Mouse (Mus musculus) intestine, postnatal 0 days (tissue): Measurements from ENCODE around the gene Scly. TPM values are rescaled to one million over a fixed set of nuclear protein-coding genes. Genes with fewer than 3 reads are reported as not detected.

ENCODE experiments used
- ATAC-seq: fragments of 200-750 bp; cut with Nextera tagmentation; 2 replicates; pipeline ENCODE4 v1.8.0; 2017; ENCODE audit warnings: mild to moderate bottlenecking, moderate TSS enrichment, moderate library complexity
- H3K27ac ChIP-seq: fragments of 300-500 bp; sonication (generic); 2 replicates; pipeline ENCODE4 v1.5.1; 2014; ENCODE audit warnings: mild to moderate bottlenecking, low read depth, low read length, moderate library complexity
- H3K27me3 ChIP-seq: fragments of 300-500 bp; sonication (generic); replicated peaks from 2 replicates; pipeline ENCODE4 v1.6.1; 2014; ENCODE audit warnings: low read length, mixed read lengths; ENCODE audit not compliant: control insufficient read depth, insufficient read depth
- H3K36me3 ChIP-seq: fragments of 300-500 bp; sonication (generic); 2 replicates; pipeline ENCODE4 v1.6.1; 2014; ENCODE audit warnings: mild to moderate bottlenecking, moderate library complexity; ENCODE audit not compliant: control insufficient read depth, insufficient read depth
- H3K4me1 ChIP-seq: fragments of 300-500 bp; sonication (generic); replicated peaks from 2 replicates; pipeline ENCODE4 v1.6.1; 2014; ENCODE audit warnings: antibody characterized with exemption, low read length, mixed read lengths; ENCODE audit not compliant: control insufficient read depth, insufficient read depth
- H3K4me2 ChIP-seq: fragments of 300-500 bp; sonication (generic); replicated peaks from 2 replicates; pipeline ENCODE4 v1.6.1; 2014; ENCODE audit warnings: low read depth, mild to moderate bottlenecking, moderate library complexity
- H3K4me3 ChIP-seq: fragments of 300-500 bp; sonication (generic); 2 replicates; pipeline ENCODE4 v1.5.1; 2014; ENCODE audit warnings: low read depth, low read length
- H3K9ac ChIP-seq: fragments of 300-500 bp; sonication (generic); 2 replicates; pipeline ENCODE4 v1.6.1; 2014; ENCODE audit warnings: mild to moderate bottlenecking, low read depth, low read length
- H3K9me3 ChIP-seq: fragments of 300-500 bp; sonication (generic); 2 replicates; pipeline ENCODE4 v1.6.1; 2016; ENCODE audit warnings: mixed run types; ENCODE audit not compliant: control insufficient read depth
- CTCF ChIP-seq: sonication (generic); IDR thresholded peaks from 2 replicates; pipeline ENCODE4 v1.5.1; 2016; ENCODE audit warnings: low read depth, mild to moderate bottlenecking, control low read depth, antibody characterized with exemption, moderate library complexity
- WGBS: fragments of 180-500 bp; shearing (Covaris S2); extraction: QIAGEN DNeasy Blood & Tissue Kit; methylation state at CpG from one replicate; pipeline ENCODE4 v1.1.7; 2014; 5-methylcytosine and 5-hydroxymethylcytosine counted together
- polyA plus RNA-seq: library from polyadenylated mRNA; unstranded; fragments of >200 nt; fragmentation: Nextera tagmentation; extraction: Ambion mirVana; gene quantifications from 2 replicates; pipeline ENCODE4 v1.2.1, GENCODE M21; 2015

Gene Scly
- polyA plus RNA-seq, 1 experiment from 2014 or later, result 20.2 TPM

DNA sequence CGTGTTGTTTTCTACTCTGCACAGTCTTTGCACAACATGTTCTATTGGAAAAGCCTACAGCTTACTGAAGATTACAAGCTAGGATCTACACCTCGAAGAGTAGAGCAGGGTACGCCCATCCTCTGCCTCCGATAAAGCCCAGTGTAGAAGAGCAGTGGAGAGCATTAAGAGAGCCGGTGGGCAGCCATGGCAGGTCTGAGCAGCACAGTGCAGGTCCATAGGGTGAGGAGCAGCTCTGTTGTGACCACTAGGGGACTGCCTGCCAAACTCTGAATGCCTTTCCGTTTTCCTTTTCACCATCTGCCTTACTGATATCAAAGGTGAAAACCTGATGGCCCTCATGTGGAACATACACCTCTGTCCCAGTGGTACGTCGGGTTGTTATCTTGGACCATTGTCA is 46.2 kb upstream of the Scly start:
- Histone ChIP-seq H3K9ac (no peak overlapping the region), H3K36me3 (no peaks in the 10 kb centered on the region), H3K9me3 (no peaks in the 10 kb centered on the region), H3K4me1 (peaks cover 14% of the 10 kb centered on the region), H3K27ac (no peak overlapping the region), H3K4me2 (peak overlapping the region; percentile 86), H3K27me3 (no peaks in the 10 kb centered on the region), H3K4me3 (no peak overlapping the region)
- peak; percentile 76 for TF ChIP-seq CTCF
- no peak for ATAC-seq
- WGBS, result 48% methylated on average over 8 of the region's 8 CpGs

DNA sequence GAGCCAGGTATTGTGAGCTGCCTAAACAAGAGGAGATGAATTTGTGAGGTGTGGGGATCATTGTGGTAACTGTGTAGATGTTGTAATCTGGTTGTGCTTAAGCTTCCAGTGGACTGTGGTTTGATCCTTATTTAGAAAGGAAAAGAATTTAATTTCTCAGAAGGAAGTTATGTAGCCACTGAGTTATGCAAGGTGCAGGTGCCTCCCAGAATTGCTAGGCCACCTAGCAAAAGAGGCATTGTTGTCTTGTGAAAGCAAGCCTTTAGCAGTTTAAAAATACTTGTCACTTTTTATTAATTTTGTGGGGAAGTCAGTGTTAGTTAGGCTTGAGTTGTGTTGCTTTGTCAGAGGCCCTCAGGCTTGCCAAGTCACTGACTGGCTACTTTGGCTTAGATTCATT is 40.2 kb upstream of the Scly start:
- Histone ChIP-seq H3K4me3 (no peak overlapping the region), H3K27me3 (no peaks in the 10 kb centered on the region), H3K9ac (no peak overlapping the region), H3K4me2 (no peak overlapping the region), H3K9me3 (no peaks in the 10 kb centered on the region), H3K4me1 (no peaks in the 10 kb centered on the region), H3K27ac (no peak overlapping the region), H3K36me3 (no peaks in the 10 kb centered on the region)
- ATAC-seq, result no peak
- no peak for TF ChIP-seq CTCF

DNA sequence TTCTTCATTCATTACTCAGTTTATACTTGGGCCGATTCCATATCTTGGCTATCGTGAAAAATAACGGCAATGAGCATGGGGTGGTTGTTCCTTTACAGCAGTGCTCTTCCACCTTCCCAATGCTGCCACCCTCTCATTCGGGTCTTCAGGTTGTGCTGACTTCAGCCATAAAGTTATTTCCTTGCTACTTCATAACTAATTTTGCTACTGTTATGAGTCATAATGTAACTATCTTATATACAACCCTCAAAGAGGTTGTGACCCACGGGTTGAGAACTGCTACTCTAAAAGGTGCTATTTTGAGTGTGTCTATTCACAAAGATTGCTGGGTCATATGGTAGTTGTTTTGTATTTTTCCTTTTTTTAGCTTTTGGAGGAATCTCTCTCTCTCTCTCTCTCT is 38.3 kb upstream of the Scly start:
- Histone ChIP-seq H3K9me3 (no peaks in the 10 kb centered on the region), H3K9ac (no peak overlapping the region), H3K4me2 (no peak overlapping the region), H3K27me3 (no peaks in the 10 kb centered on the region), H3K27ac (no peak overlapping the region), H3K4me3 (no peak overlapping the region), H3K36me3 (no peaks in the 10 kb centered on the region), H3K4me1 (no peaks in the 10 kb centered on the region)
- no peak for TF ChIP-seq CTCF
- no peak for ATAC-seq
- 67% methylated on average over 5 of the region's 5 CpGs for WGBS

DNA sequence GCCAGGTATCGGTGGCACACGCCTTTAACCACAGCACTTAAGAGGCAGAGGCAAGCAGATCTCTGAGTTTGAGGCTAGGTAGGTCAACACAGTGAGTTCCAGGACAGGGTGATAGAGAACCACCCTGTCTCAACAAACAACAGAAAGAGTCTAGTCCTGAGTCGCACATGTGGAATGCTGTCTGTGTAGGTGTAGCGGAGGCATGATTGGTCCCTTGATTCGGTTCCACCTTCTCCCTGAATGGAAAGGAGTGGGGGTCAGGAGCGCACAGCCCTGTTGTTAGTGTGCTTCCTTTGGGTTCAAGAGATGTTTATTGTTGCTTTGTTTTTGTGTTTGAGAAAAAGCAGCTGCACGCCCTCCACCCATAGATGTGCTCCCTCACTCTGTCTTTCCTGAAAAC is 35.6 kb upstream of the Scly start:
- no peaks in the 10 kb centered on the region for H3K9me3 ChIP-seq
- WGBS, result 83% methylated on average over 7 of the region's 7 CpGs
- no peak for ATAC-seq

DNA sequence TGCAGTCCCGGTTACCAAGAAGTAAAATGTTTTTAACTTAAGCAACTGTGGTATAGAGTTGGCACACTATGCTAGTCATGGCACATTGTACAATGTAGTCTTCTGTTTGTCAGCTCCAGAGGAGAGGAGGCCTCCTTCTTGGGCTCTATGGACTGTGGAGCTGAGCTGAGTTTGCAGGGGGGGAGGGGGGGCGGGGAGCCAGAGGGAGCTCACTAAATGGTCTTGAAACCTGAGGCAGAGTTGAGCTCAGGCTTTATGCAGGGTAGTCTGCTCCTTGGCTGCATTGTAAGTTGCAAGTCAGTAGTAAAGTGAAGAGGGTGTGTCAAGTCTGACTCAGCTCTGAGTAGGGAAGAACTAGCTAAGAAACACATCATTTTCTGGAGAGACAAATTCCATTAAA is 25.9 kb upstream of the Scly start:
- Histone ChIP-seq H3K4me3 (no peak overlapping the region), H3K36me3 (peaks cover 16% of the 10 kb centered on the region), H3K9ac (no peak overlapping the region), H3K27ac (no peak overlapping the region), H3K4me2 (no peak overlapping the region), H3K27me3 (no peaks in the 10 kb centered on the region), H3K4me1 (no peaks in the 10 kb centered on the region), H3K9me3 (no peaks in the 10 kb centered on the region)
- no peak for TF ChIP-seq CTCF
- 96% methylated on average over 2 of the region's 2 CpGs for WGBS
- ATAC-seq, result no peak

More for the DNA sequence above, 35.6 kb upstream of the Scly start:
- Histone ChIP-seq H3K27me3 (no peaks in the 10 kb centered on the region), H3K27ac (no peak overlapping the region), H3K4me3 (no peak overlapping the region), H3K9ac (no peak overlapping the region), H3K4me2 (no peak overlapping the region), H3K4me1 (no peaks in the 10 kb centered on the region), H3K36me3 (peaks cover 16% of the 10 kb centered on the region)
- TF ChIP-seq CTCF, result no peak

DNA sequence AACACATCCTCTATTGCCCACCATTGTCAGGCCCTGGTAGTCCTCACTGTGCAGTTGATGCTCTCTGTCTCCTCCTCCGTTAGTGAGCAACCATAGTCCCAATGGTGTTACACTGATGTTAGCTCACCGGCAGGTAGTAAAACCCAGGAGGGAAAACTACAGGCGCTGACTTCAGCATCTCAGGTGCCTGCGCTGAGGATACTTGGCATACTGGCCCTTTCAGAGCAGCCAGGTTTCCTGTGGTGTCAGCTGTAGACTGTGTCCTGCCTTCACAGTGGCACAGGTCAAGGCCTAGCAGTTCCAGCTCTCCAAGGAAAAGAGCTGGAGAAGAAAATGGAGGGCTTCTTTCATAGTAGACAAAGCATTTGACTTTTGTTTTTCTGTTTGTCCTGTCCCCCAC is 21.6 kb upstream of the Scly start:
- no peaks in the 10 kb centered on the region for H3K9me3 ChIP-seq
- H3K36me3 ChIP-seq, result peaks cover 48% of the 10 kb centered on the region
- no peak overlapping the region for H3K4me2 ChIP-seq
- no peak overlapping the region for H3K9ac ChIP-seq
- no peak for ATAC-seq
- H3K4me1 ChIP-seq, result no peaks in the 10 kb centered on the region
- no peak overlapping the region for H3K27ac ChIP-seq
- WGBS, result 92% methylated on average over 4 of the region's 4 CpGs
- no peaks in the 10 kb centered on the region for H3K27me3 ChIP-seq
- no peak overlapping the region for H3K4me3 ChIP-seq
- no peak for TF ChIP-seq CTCF

DNA sequence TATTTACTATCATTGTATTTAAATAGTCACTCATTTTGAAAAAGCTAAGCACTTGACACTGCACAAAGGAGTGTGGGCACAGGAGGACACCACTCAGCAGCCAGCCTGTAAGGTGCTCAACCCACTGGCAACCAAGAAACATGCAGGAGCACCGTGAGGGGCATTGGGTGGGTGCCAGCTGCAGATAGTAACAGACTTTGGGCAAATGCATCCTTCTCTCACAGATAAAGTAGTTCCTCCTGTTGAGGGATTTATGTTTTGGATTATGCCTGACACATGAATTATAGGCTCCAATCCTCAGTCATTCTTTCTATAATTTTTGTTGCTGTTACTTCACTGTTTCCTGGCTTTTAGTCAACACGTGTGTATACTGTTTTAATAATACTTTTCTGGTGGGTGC is 20.7 kb upstream of the Scly start:
- no peak for TF ChIP-seq CTCF
- Histone ChIP-seq H3K27ac (no peak overlapping the region), H3K4me3 (no peak overlapping the region), H3K36me3 (peaks cover 52% of the 10 kb centered on the region), H3K4me1 (no peaks in the 10 kb centered on the region), H3K27me3 (no peaks in the 10 kb centered on the region), H3K4me2 (no peak overlapping the region), H3K9me3 (no peaks in the 10 kb centered on the region), H3K9ac (no peak overlapping the region)
- WGBS, result 88% methylated on average over 2 of the region's 2 CpGs
- no peak for ATAC-seq
